Mouse (Mus musculus) layer of hippocampus, postnatal 36 days (tissue): ENCODE measurements around the gene Pik3cg. TPM values are rescaled to one million over a fixed set of nuclear protein-coding genes. Genes with fewer than 3 reads are reported as not detected.

Source experiments
- DNase-seq, 2 experiments: peaks; one replicate each; pipeline ENCODE4 v3.0.0; 2022
- total RNA-seq, 2 experiments: library from RNA; stranded (reverse); gene quantifications; 2 replicates each; pipeline ENCODE4 v1.2.3; 2021

Pik3cg gene
- total RNA-seq, 2 experiments from 2014 or later = 4.0 TPM

GRCm38 (mm10) chr12:32201070-32201585 lies 7.3 kb downstream of the Pik3cg start:
- no peak for DNase-seq

DNA sequence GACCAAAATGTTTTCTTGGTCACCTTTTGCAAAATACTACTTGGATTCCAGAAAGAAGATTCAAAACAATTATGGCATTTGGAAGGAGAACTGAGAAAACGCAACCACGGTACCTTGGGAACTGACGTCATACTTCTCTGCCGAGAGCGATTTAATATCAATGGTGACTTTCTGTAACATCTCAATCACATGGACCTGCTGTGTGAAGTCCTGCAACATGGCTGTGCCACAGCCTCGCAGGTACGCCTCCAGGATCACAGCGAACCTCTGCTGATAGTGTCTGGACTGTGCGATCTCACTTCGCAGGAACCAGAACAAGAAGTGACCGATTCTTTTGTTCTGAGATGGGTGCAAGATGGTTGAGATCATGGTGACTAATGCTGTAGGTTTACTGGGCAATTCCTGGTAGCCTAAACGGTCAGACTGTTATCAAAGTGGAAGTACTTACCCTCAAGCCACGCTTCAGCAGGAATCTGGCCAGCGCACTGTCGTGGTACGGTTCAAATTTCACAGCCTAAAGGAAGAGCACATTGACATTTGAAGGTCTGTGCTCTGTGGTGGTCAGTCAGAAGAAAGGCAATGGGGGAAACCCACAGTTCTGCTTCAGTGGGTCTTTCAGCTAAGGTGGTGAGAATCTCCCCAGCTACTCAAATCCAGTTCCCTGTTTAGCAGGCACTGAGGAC lies 7.9 kb downstream of the Pik3cg start:
- DNase-seq = no peak

DNA sequence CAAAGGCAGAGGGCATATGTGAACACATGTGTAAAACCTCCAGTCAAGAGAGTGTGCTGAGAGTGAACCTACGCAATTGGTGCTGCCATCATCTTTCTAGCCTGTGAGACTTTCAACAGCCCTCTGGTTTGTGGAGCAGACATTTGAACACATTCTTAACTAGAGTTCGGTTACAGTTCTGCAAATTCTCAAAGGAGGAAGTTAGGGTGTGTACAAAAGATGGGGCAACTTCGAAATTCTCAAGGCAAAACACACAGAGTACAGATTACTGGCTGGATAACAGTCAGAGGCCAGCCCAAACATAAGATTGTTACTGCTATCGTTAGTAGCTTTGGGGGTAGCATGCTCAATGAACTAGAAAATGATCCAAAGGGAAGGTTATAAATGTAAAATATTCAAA lies 9.0 kb downstream of the Pik3cg start:
- no peak for DNase-seq

- no peak for DNase-seq
These were observed 10.4 kb downstream of the Pik3cg start for GRCm38 (mm10) chr12:32198025-32198424.

- no peak for DNase-seq
These were observed 13.5 kb downstream of the Pik3cg start for GRCm38 (mm10) chr12:32195000-32195399.

GRCm38 (mm10) chr12:32194358-32194757 lies 14.1 kb downstream of the Pik3cg start:
- DNase-seq = no peak

- DNase-seq = no peak
These were observed 17.5 kb downstream of the Pik3cg start for GRCm38 (mm10) chr12:32190927-32191326.

GRCm38 (mm10) chr12:32187668-32188236 lies 20.7 kb downstream of the Pik3cg start:
- no peak for DNase-seq

GRCm38 (mm10) chr12:32186627-32187255 lies 21.7 kb downstream of the Pik3cg start:
- no peak for DNase-seq

DNA sequence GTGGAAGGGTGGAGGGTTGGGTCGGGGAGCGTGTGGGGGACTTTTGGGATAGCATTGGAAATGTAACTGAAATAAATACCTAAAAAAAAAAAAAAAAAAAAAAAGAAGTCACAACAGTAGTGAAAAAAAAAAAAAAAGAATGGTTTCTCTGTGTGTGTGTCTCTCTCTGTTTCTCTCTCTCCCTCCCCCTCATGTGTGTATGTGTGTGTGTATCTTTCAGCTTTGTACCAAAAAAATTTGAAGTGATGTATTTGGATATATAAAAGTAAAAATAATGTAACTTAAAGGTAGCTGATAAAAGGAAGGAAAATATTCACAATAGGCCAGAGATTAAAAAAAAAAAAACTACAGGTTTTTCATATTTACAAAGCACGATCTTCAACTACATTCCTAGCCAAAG lies 23.6 kb downstream of the Pik3cg start:
- no peak for DNase-seq

DNA sequence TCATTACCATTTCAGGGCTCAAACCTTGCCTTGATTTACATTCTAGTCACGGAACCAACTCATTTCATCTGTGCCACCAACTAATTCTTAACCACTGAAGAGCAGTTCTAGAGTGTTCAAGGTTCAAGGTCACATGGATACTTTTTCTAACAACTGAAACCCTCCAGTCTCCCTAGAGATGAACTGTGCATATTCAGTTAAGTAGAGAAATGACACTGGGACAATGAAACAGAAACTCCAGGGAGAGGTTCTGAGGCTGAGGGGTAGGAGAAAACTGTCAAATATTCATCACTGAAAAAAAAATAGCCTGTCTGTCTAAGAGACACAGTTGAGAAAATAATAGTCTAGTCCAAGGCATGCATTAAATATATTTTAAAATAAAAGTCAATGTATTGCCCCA lies 24.9 kb downstream of the Pik3cg start:
- DNase-seq = no peak

DNA sequence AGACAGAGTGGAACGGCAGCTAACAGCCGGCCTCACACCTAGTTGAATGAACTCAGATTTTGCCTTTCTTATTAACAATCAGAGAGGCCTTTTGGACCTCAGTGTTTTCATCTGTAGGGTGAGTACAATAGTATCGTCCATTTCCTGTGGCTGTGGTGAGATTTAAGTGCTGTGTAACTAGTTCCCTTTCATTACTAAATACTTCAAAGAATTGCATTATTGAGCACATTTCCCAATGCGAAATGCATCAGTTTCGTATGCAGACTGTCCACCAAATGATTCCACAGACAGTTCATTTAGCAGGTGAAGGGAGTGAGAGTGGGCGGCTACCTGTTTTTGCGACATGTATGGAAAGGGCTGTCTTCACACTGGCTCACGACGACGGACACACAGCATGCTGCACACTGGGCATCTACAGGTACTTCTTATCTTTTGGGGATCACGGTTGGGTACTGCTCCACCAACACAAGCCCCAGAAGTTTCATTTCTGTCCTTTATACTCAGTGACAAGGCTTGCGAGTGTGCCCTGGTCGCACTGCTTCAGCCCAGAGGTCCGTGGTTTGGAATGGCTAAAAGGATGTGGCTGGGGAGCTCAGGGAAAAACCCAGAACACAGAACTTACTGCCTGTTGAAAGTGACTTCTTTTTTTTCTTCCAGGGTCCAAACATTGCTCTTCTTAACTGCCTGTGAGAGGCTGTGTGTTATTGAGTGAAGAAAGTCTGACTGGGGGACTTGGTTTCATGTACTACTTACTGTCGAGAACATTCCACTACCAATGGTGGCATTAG lies 25.6 kb downstream of the Pik3cg start:
- no peak for DNase-seq

DNA sequence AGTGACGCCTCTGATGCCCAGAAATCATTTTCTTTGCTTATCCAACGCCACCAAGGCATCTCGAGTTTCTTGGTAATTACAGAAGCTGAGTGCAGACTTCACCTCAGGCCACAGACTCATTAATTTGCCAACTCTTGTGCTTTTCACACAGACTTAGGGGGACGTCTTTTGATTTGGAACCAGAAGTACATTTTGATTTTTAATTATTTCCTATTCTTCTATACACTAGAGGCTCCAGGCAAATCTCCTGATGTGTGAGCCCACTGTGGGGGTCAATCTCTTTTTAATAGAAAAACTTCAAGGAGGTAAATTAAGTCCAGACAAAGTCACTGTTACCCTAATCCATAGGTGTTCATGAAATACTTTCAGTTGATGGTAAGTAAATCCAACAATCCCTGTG lies 26.6 kb downstream of the Pik3cg start:
- no peak for DNase-seq

- DNase-seq = no peak
These were observed 34.0 kb downstream of the Pik3cg start for GRCm38 (mm10) chr12:32174437-32174836.

DNA sequence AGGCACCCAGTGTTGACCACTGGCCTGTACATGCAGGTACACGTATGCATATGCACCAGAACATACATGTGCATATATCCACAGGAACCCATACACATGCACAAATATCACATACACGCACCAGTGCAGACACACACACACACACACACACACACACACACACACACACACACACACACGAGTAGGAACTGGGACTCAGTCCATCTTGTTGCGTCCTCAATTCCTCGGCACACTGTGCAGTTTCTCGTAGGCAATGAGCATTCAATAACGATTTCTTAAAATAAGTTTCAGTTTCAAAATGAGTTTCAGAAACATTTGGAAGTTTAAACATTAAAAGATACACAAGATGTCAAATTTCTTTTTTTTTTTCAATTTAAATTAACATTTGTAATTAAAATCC lies 35.6 kb downstream of the Pik3cg start:
- DNase-seq = no peak

DNA sequence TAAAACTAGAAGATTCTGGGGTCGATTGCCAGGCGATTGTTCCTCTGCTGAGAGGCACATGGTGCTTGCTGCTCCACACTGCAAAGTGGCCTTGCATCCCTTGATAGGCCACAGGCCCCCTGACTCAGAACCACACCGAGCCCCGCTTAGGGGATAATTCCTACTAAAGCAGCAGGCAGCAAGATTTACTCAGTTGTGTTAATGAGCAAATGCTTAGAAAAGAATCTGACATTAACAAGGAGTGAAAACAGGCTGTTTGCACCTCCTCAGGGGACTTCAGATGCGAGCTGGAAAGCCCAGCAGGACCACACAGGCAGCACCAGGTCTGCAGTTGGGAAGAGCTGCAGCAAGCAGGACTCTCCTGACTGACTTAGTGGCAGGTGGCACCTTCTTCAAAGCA lies 39.3 kb downstream of the Pik3cg start:
- no peak for DNase-seq

GRCm38 (mm10) chr12:32168751-32169150 lies 39.7 kb downstream of the Pik3cg start:
- DNase-seq = no peak

- no peak for DNase-seq
These were observed 44.8 kb downstream of the Pik3cg start for GRCm38 (mm10) chr12:32163706-32164105.

GRCm38 (mm10) chr12:32158757-32159156 lies 49.7 kb downstream of the Pik3cg start:
- no peak for DNase-seq

DNA sequence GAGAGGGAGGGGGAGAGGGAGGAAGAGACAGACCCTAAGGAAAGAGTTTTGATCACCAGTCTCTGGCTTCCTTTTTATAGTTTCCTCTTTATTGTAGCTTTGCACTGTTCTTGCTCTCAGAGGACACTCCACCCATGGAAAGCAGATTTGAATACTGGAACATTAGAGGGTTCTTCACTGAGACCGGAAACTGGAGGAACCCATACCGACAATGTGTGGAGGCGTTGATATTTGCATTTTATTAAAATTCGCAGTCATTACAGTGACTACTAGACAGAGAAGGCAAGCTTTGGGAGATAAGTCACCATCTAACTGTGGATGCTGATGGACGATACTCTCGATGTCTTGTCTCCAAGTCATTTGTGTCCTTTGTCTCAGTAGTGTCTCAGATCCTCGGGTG lies 61.9 kb downstream of the Pik3cg start:
- DNase-seq = no peak

DNA sequence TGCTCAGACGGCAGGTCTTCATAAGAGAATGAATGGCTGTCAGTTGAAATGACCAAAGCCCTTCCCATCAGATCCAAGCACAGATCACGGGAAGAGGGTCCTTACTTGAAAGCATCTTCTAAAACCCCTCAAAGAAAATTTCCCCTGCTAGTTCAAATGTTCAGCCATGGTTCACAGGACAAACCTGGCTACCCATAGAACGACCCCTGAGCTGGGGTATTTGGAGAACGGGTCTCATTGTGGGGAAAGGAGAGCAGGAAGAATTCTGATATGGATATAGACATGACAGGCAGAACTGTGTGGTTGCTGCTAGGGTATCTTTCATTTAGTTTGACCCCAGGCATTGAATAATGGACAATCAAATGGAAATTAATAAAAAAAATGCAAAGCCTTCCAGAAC lies 62.8 kb downstream of the Pik3cg start:
- no peak for DNase-seq

GRCm38 (mm10) chr12:32144513-32144912 lies 63.9 kb downstream of the Pik3cg start:
- peak; percentile 53 to 58 for DNase-seq

DNA sequence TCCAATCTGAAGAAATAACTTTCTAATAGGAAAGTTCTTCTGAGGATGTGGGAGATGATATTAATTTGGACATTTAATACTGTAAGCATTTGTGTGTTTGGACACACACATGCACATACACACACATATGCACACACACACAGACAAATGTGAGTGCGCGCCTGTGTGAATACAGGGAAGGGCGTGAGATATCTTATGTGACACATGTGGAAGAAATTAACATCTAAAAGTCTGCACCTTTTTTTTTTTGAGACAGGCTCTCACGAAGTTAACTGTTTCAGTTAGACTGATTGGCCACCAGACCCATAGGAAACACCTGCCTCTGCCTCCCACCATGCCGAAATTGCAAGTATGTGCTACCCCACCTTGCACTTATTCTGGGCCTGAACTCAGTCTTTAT lies 64.7 kb downstream of the Pik3cg start:
- no peak for DNase-seq
